In the genomic region with DNA sequence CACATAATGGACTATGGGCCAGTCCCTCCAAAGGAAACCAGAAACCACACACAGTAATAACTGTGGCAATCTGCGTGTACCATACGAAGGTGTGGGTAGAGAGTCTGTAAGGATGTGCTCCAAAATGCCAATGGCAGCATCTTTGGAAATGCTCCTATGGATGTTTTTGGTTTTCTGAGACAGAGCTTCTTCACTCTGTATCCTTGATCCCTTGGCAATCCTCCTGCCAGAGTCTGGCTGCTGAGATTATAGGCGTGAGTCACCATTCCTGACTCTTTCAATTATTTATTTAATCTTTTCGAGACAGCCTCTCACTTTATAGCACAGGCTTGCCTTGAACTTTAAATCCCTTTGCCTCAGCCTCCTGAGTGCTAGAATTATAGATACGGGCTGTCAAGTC, we compare ENCODE assay signal across 27 mouse cellular contexts. TPM values are rescaled to one million over a fixed set of nuclear protein-coding genes. Genes with fewer than 3 reads are reported as not detected.
A peak's percentile ranks its signal among the peaks of the same experiment; 100 is the strongest.
DNase-seq lines count a peak whose midpoint lies in the region; TF ChIP-seq lines count a peak whose summit lies in the region.
"Had no signal": no experiment of that assay in that cellular context is flagged by ENCODE, and none has a peak within 500 bp of the region (broad histone marks: within the 10 kb centered on the region; RNA-seq: fewer than 3 reads in every experiment).

No protein-coding gene starts in this region.

- H3K4me1 ChIP-seq in small intestine, adult 2 months (ENCODE audit: control insufficient read depth, insufficient read depth, insufficient read length, low read length), result peaks cover 25% of the 10 kb centered on the region
- peaks cover 9% of the 10 kb centered on the region for H3K4me1 ChIP-seq in heart, embryonic 10.5 days
- H3K4me1 ChIP-seq: hindbrain, embryonic 15.5 days had no signal

- no peaks in the 10 kb centered on the region for H3K27me3 ChIP-seq in small intestine, adult 2 months (ENCODE audit: control insufficient read depth, insufficient read depth, low read length)
- H3K27me3 ChIP-seq in heart, embryonic 10.5 days (ENCODE audit: insufficient read depth, poor library complexity, severe bottlenecking), result peaks cover 10% of the 10 kb centered on the region; the same call in 1 of the 2 replicates
- H3K27me3 ChIP-seq: forebrain, embryonic 13.5 days; hindbrain, embryonic 15.5 days; kidney, embryonic 15.5 days; limb, embryonic 15.5 days; neural tube, embryonic 15.5 days had no signal

- no peaks in the 10 kb centered on the region for H3K36me3 ChIP-seq in small intestine, adult 2 months (ENCODE audit: control insufficient read depth, insufficient read depth, low read length)
- H3K36me3 ChIP-seq in heart, embryonic 10.5 days, result no peaks in the 10 kb centered on the region
- H3K36me3 ChIP-seq: embryonic facial prominence, embryonic 10.5 days; heart, embryonic 15.5 days; hindbrain, embryonic 15.5 days; kidney, embryonic 15.5 days; limb, embryonic 15.5 days; neural tube, embryonic 15.5 days had no signal

- peak overlapping the region; percentile 55 for H3K27ac ChIP-seq in small intestine, adult 2 months (ENCODE audit: insufficient read depth, low read depth, low read length)
- H3K27ac ChIP-seq in heart, embryonic 10.5 days, result no peak overlapping the region
- H3K27ac ChIP-seq: embryonic facial prominence, embryonic 10.5 days; forebrain, embryonic 13.5 days; heart, embryonic 15.5 days; hindbrain, embryonic 15.5 days; limb, embryonic 15.5 days; neural tube, embryonic 15.5 days had no signal

- no peak overlapping the region for H3K4me3 ChIP-seq in small intestine, adult 2 months (ENCODE audit: low read depth, low read length)
- H3K4me3 ChIP-seq in heart, embryonic 10.5 days, result no peak overlapping the region
- H3K4me3 ChIP-seq: embryonic facial prominence, embryonic 10.5 days; forebrain, embryonic 13.5 days; heart, embryonic 15.5 days; hindbrain, embryonic 15.5 days; kidney, embryonic 15.5 days; limb, embryonic 15.5 days; megakaryocyte, embryonic 14.5 days; neural tube, embryonic 15.5 days had no signal

- 38% methylated on average over 5 of the region's 5 CpGs for WGBS in small intestine, adult 2 months
- WGBS in heart, embryonic 10.5 days, result 83% methylated on average over 5 of the region's 5 CpGs

- TF ChIP-seq POLR2A in small intestine, adult 2 months (IDR thresholded peaks at IDR 0.05; ENCODE audit: low read depth, low read length), result no peak

- peak; percentile 64 for DNase-seq in adrenal gland, adult 8-10 months
- no peak for DNase-seq in adrenal gland, postnatal 4 days (ENCODE audit: low spot score in 2 of 2)
- DNase-seq in 416B (ENCODE audit: low read depth), result peak; percentile 51
- DNase-seq in adrenal gland, postnatal 10 days, result peak; percentile 63
- no peak for DNase-seq in embryo, embryonic 9.5 days (ENCODE audit: extremely low spot score)
- no peak for DNase-seq in layer of hippocampus, adult 11-12 months (ENCODE audit: low spot score)
- DNase-seq in heart, embryonic 10.5 days (ENCODE audit: low spot score), result no peak
- DNase-seq: cerebellum, adult 2 months; cerebellum, postnatal 36 days; gastrocnemius, postnatal 14 days; heart, adult 18-20 months; heart, postnatal 4 days; liver, postnatal 0 days; lung, postnatal 14 days; midbrain, embryonic 14.5 days; retina, postnatal 1 day; right cerebral cortex, postnatal 4 days; thymus, postnatal 25 days had no signal

- no peak for TF ChIP-seq CTCF in small intestine, adult 2 months (IDR thresholded peaks at IDR 0.05; ENCODE audit: extremely low read depth, insufficient read length, insufficient replicate concordance, low read depth, low read length)

- no peaks in the 10 kb centered on the region for H3K9me3 ChIP-seq in heart, embryonic 10.5 days
- H3K9me3 ChIP-seq: embryonic facial prominence, embryonic 10.5 days; forebrain, embryonic 13.5 days; heart, embryonic 15.5 days; hindbrain, embryonic 15.5 days; kidney, embryonic 15.5 days; limb, embryonic 15.5 days; neural tube, embryonic 15.5 days had no signal

RNA-seq across cellular contexts. Expression of a gene that starts 21.2 kb away (rescaled TPM):
- total RNA-seq in adrenal gland, adult 8-10 months (2022), result 10 to 100 TPM; 58.6 to 86.9 (median 67.8) TPM
- total RNA-seq in adrenal gland, postnatal 4 days (2021), result 10 to 100 TPM; 62.1 to 66.9 TPM
- total RNA-seq in adrenal gland, postnatal 10 days (2021), result 10 to 100 TPM; 39.0 to 44.3 TPM
- 47.9 and 84.4 TPM in 2 replicates for polyA plus RNA-seq in small intestine, adult 2 months (2012; rRNA removed)
- polyA plus RNA-seq in heart, embryonic 10.5 days (2016; fragmentation: Nextera tagmentation; extraction: Ambion mirVana), result 7.8 and 8.9 TPM in 2 replicates

RNA-seq across cellular contexts. Expression of a gene that starts 50.2 kb away (rescaled TPM):
- total RNA-seq in adrenal gland, adult 8-10 months (2022), result 100 to 1,000 TPM; 122 to 222 (median 165) TPM
- 100 to 1,000 TPM; 275 to 289 TPM for total RNA-seq in adrenal gland, postnatal 4 days (2021)
- total RNA-seq in adrenal gland, postnatal 10 days (2021), result 100 to 1,000 TPM; 386 to 496 TPM
- 57.2 and 82.3 TPM in 2 replicates for polyA plus RNA-seq in small intestine, adult 2 months (2012; rRNA removed)
- 830 and 1,266 TPM in 2 replicates for polyA plus RNA-seq in heart, embryonic 10.5 days (2016; fragmentation: Nextera tagmentation; extraction: Ambion mirVana)

Comparison
In these comparisons a context has a peak if more than half of its experiments do, and no peak if none do; other contexts are left out.
1. DNase-seq: peak in adrenal gland, adult 8-10 months (single experiment), 416B (single experiment) and adrenal gland, postnatal 10 days (single experiment); none in adrenal gland, postnatal 4 days (0 of 2), embryo, embryonic 9.5 days (single experiment), layer of hippocampus, adult 11-12 months (single experiment) and heart, embryonic 10.5 days (single experiment).